Mouse (Mus musculus): ENCODE measurements around the gene Shisa4. TPM values are rescaled to one million over a fixed set of nuclear protein-coding genes. Genes with fewer than 3 reads are reported as not detected.
"Not testable (repeated sequence)": the region's sequence is repeated elsewhere in the genome, so short reads cannot be mapped to it uniquely, and the experiment has no call there.

Gene Shisa4
- polyA plus RNA-seq, 1 experiment = 15.0 TPM

DNA sequence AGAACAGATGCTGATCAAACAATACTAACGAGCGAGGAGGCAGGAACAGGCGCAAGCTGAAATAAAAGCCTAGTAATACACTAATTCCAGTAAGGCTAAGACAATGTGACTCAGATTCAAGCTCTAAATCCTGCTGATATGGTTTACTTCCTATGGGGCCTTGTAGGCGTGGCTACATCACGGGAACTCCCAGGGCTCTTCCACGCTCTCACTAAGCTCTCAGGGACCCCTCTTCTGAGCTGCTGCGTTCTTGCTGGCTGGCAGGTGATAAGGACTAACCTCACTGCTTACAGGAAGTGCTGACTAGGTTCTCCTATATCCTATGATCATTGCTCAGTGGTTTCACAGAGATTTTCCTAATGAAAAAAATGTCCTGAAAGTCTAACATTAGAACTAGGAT lies 30.3 kb upstream of the Shisa4 start:
- H3K36me3 ChIP-seq (ENCODE audit: control insufficient read depth, insufficient read depth, low read length, poor library complexity, severe bottlenecking) = peaks cover 84% of the 10 kb centered on the region
- no peak overlapping the region for H3K4me3 ChIP-seq (ENCODE audit: low read depth, low read length)
- H3K9me3 ChIP-seq (replicated peaks; ENCODE audit: control insufficient read depth, insufficient read depth, low read length, poor library complexity, severe bottlenecking) = no peaks in the 10 kb centered on the region
- H3K4me1 ChIP-seq (ENCODE audit: control insufficient read depth, insufficient read depth, low read length) = no peaks in the 10 kb centered on the region
- no peaks in the 10 kb centered on the region for H3K27me3 ChIP-seq (ENCODE audit: control insufficient read depth, insufficient read depth, low read length, poor library complexity, severe bottlenecking)
- TF ChIP-seq CTCF (IDR thresholded peaks at IDR 0.05; ENCODE audit: low read depth, low read length) = no peak
- no peak for TF ChIP-seq EP300 (IDR thresholded peaks at IDR 0.05; ENCODE audit: insufficient read depth, low read depth, low read length)
- TF ChIP-seq POLR2A (IDR thresholded peaks at IDR 0.05; ENCODE audit: insufficient read depth, low read length) = no peak
- H3K9ac ChIP-seq (ENCODE audit: low read depth, poor library complexity, severe bottlenecking) = no peak overlapping the region
- H3K27ac ChIP-seq (ENCODE audit: insufficient read depth, low read length) = no peak overlapping the region; the same call in 1 of the 2 replicates

- Histone ChIP-seq H3K4me3 (ENCODE audit: low read depth, low read length) (no peak overlapping the region), H3K9ac (ENCODE audit: low read depth, poor library complexity, severe bottlenecking) (no peak overlapping the region), H3K27me3 (ENCODE audit: control insufficient read depth, insufficient read depth, low read length, poor library complexity, severe bottlenecking) (no peaks in the 10 kb centered on the region), H3K36me3 (ENCODE audit: control insufficient read depth, insufficient read depth, low read length, poor library complexity, severe bottlenecking) (peaks cover 80% of the 10 kb centered on the region), H3K27ac (ENCODE audit: insufficient read depth, low read length) (no peak overlapping the region), H3K4me1 (ENCODE audit: control insufficient read depth, insufficient read depth, low read length) (no peaks in the 10 kb centered on the region), H3K9me3 (replicated peaks; ENCODE audit: control insufficient read depth, insufficient read depth, low read length, poor library complexity, severe bottlenecking) (no peaks in the 10 kb centered on the region)
- TF ChIP-seq POLR2A (IDR thresholded peaks at IDR 0.05; ENCODE audit: insufficient read depth, low read length) = no peak
- TF ChIP-seq EP300 (IDR thresholded peaks at IDR 0.05; ENCODE audit: insufficient read depth, low read depth, low read length) = no peak
- TF ChIP-seq CTCF (IDR thresholded peaks at IDR 0.05; ENCODE audit: low read depth, low read length) = no peak
These were observed 26.5 kb upstream of the Shisa4 start for GRCm38 (mm10) chr1:135401452-135402110.

DNA sequence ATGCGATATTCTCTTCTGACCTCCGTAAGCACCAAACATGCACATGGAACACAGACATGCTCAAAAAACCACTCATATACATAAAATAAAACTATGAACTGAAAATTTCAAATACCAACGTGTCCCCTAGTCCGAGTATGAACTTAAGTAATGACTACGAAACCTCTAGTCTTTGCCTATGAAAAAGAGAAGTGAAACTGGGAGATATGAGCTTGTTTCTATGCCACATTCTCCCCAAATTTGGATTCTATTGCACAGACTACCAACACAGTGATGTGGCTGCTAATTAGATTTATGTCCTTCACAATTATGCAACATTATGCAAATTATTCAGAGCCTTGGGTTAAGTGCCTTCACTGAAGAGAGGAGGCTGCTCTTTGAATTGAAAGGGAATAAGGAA lies 24.4 kb upstream of the Shisa4 start:
- Histone ChIP-seq H3K36me3 (ENCODE audit: control insufficient read depth, insufficient read depth, low read length, poor library complexity, severe bottlenecking) (peaks cover 62% of the 10 kb centered on the region), H3K27me3 (ENCODE audit: control insufficient read depth, insufficient read depth, low read length, poor library complexity, severe bottlenecking) (no peaks in the 10 kb centered on the region), H3K4me3 (ENCODE audit: low read depth, low read length) (no peak overlapping the region), H3K9me3 (replicated peaks; ENCODE audit: control insufficient read depth, insufficient read depth, low read length, poor library complexity, severe bottlenecking) (no peaks in the 10 kb centered on the region), H3K4me1 (ENCODE audit: control insufficient read depth, insufficient read depth, low read length) (no peaks in the 10 kb centered on the region), H3K9ac (ENCODE audit: low read depth, poor library complexity, severe bottlenecking) (no peak overlapping the region), H3K27ac (ENCODE audit: insufficient read depth, low read length) (no peak overlapping the region)
- TF ChIP-seq POLR2A (IDR thresholded peaks at IDR 0.05; ENCODE audit: insufficient read depth, low read length) (no peak), EP300 (IDR thresholded peaks at IDR 0.05; ENCODE audit: insufficient read depth, low read depth, low read length) (no peak), CTCF (IDR thresholded peaks at IDR 0.05; ENCODE audit: low read depth, low read length) (no peak)

GRCm38 (mm10) chr1:135385161-135385560 lies 10.1 kb upstream of the Shisa4 start:
- H3K27me3 ChIP-seq (ENCODE audit: control insufficient read depth, insufficient read depth, low read length, poor library complexity, severe bottlenecking) = no peaks in the 10 kb centered on the region
- no peak overlapping the region for H3K4me3 ChIP-seq (ENCODE audit: low read depth, low read length)
- H3K9me3 ChIP-seq (replicated peaks; ENCODE audit: control insufficient read depth, insufficient read depth, low read length, poor library complexity, severe bottlenecking) = no peaks in the 10 kb centered on the region
- H3K4me1 ChIP-seq (ENCODE audit: control insufficient read depth, insufficient read depth, low read length) = no peaks in the 10 kb centered on the region
- no peak overlapping the region for H3K27ac ChIP-seq (ENCODE audit: insufficient read depth, low read length)
- peaks cover 51% of the 10 kb centered on the region for H3K36me3 ChIP-seq (ENCODE audit: control insufficient read depth, insufficient read depth, low read length, poor library complexity, severe bottlenecking)
- H3K9ac ChIP-seq (ENCODE audit: low read depth, poor library complexity, severe bottlenecking) = no peak overlapping the region
- no peak for TF ChIP-seq CTCF (IDR thresholded peaks at IDR 0.05; ENCODE audit: low read depth, low read length)
- no peak for TF ChIP-seq EP300 (IDR thresholded peaks at IDR 0.05; ENCODE audit: insufficient read depth, low read depth, low read length)
- TF ChIP-seq POLR2A (IDR thresholded peaks at IDR 0.05; ENCODE audit: insufficient read depth, low read length) = no peak

DNA sequence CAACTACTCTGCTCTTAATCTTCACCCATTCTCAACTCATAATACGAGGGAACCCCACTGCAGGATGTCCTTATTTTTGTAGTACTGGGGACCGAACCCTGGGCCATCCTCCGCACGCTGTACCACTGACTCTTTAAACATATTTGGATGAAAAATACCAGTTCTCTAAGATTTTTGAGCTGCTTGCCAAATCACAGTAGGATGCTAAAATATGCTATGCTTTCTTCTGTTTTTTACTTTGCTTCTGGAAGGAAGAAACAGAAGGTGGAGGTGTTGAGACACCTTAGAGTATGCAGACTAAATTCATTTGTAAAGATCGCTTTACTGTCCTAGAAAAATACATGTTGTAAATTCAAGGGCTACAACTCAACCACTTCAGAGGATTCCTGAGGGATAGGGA lies 9.1 kb upstream of the Shisa4 start:
- no peaks in the 10 kb centered on the region for H3K27me3 ChIP-seq (ENCODE audit: control insufficient read depth, insufficient read depth, low read length, poor library complexity, severe bottlenecking)
- no peak overlapping the region for H3K27ac ChIP-seq (ENCODE audit: insufficient read depth, low read length)
- no peak for TF ChIP-seq POLR2A (IDR thresholded peaks at IDR 0.05; ENCODE audit: insufficient read depth, low read length)
- no peak for TF ChIP-seq EP300 (IDR thresholded peaks at IDR 0.05; ENCODE audit: insufficient read depth, low read depth, low read length)
- TF ChIP-seq CTCF (IDR thresholded peaks at IDR 0.05; ENCODE audit: low read depth, low read length) = no peak
- H3K9ac ChIP-seq (ENCODE audit: low read depth, poor library complexity, severe bottlenecking) = no peak overlapping the region
- no peak overlapping the region for H3K4me3 ChIP-seq (ENCODE audit: low read depth, low read length)
- H3K36me3 ChIP-seq (ENCODE audit: control insufficient read depth, insufficient read depth, low read length, poor library complexity, severe bottlenecking) = peaks cover 45% of the 10 kb centered on the region
- H3K9me3 ChIP-seq (replicated peaks; ENCODE audit: control insufficient read depth, insufficient read depth, low read length, poor library complexity, severe bottlenecking) = no peaks in the 10 kb centered on the region
- no peaks in the 10 kb centered on the region for H3K4me1 ChIP-seq (ENCODE audit: control insufficient read depth, insufficient read depth, low read length)

- H3K9ac ChIP-seq (ENCODE audit: low read depth, poor library complexity, severe bottlenecking); H3K4me1 ChIP-seq (ENCODE audit: control insufficient read depth, insufficient read depth, low read length); H3K27ac ChIP-seq (ENCODE audit: insufficient read depth, low read length); H3K27me3 ChIP-seq (ENCODE audit: control insufficient read depth, insufficient read depth, low read length, poor library complexity, severe bottlenecking); H3K4me3 ChIP-seq (ENCODE audit: low read depth, low read length); H3K9me3 ChIP-seq (replicated peaks; ENCODE audit: control insufficient read depth, insufficient read depth, low read length, poor library complexity, severe bottlenecking): not testable (repeated sequence)
- TF ChIP-seq CTCF (IDR thresholded peaks at IDR 0.05; ENCODE audit: low read depth, low read length) = peak; percentile 43
- peaks cover 21% of the 10 kb centered on the region for H3K36me3 ChIP-seq (ENCODE audit: control insufficient read depth, insufficient read depth, low read length, poor library complexity, severe bottlenecking)
These were observed 6.5 kb upstream of the Shisa4 start for GRCm38 (mm10) chr1:135381560-135381959.
